Mouse (Mus musculus): ENCODE results near the gene Clip3. TPM values are rescaled to one million over a fixed set of nuclear protein-coding genes. Genes with fewer than 3 reads are reported as not detected.

Clip3 gene
- polyA plus RNA-seq, 1 experiment = 0.24 TPM

GRCm38 (mm10) chr7:30332622-30333259, 41.2 kb downstream of the Clip3 start:
- TF ChIP-seq GATA1 (IDR thresholded peaks at IDR 0.05; ENCODE audit: low read length) = no peak

GRCm38 (mm10) chr7:30333436-30333835, 41.9 kb downstream of the Clip3 start:
- no peak for TF ChIP-seq GATA1 (IDR thresholded peaks at IDR 0.05; ENCODE audit: low read length)

DNA sequence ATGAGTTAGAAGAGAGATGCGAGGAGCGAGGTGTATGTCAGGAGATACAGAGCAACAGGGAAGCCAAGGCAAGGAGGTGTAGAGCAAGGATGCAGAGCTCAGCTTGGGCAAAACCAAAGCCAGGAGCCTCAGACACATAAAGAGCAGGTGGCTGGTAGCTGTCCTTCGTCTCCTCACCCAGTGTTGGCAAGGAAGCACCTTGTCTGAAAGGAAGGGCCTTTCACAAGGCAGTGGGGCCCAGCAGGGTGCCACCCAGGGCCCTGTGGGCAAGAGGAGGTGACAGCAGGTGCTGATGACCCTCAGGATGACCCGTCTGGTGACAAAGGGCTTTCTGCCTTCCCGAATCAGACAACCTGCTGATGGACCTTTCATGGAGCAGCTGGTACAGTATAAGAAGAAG, 43.0 kb downstream of the Clip3 start:
- TF ChIP-seq GATA1 (IDR thresholded peaks at IDR 0.05; ENCODE audit: low read length) = no peak

DNA sequence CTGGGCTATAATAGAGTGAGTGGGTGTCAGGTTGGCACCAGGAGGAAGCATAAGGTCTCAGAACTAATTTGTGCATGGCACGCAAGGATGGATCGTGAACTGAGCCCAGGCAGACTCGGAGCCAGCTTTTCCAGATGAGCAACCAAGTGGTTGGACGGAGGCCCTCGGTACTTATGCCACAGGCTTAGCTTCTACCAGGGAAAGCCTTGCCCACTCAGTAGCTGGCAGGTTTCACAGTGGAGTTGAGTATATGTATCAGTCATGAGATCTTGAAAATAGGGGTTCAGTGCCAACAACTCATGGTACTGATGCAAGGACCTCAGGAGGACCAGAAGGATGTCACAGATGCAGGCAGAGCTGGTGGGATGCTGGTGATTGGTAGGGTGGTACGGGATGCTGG, 44.2 kb downstream of the Clip3 start:
- TF ChIP-seq GATA1 (IDR thresholded peaks at IDR 0.05; ENCODE audit: low read length) = no peak

GRCm38 (mm10) chr7:30336384-30336783, 44.9 kb downstream of the Clip3 start:
- TF ChIP-seq GATA1 (IDR thresholded peaks at IDR 0.05; ENCODE audit: low read length) = no peak

DNA sequence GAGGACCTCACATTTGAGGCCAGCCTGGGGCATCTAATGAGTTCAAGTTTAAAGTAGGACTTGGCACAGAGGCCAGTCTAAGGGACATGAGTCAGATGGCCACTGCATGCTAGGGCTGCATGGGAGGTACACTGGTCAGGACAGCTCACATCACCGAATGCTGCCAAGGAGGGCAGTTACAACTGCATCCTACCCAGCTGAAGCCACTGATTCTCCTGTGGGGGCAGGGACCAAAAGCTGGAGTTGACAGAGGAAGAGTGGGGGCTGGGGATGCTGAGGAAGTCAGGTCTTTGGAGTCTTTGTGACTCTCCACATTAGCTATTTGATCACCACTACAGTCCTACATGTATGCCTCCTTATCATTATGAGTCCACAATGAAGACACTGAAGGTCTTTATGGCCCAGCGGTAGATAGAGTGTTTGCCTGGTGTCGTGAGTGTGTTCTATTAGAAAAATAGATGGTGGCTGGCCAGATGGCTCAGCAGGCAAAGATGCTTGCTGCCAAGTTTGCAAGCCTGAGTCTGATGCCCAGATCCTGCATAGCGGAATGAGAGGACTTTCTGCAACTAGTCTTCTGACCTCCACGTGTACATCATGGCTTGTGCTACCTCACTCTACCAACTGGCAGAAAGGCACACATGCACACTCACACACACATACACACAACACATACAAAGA, 48.0 kb downstream of the Clip3 start:
- no peak for TF ChIP-seq GATA1 (IDR thresholded peaks at IDR 0.05; ENCODE audit: low read length)

DNA sequence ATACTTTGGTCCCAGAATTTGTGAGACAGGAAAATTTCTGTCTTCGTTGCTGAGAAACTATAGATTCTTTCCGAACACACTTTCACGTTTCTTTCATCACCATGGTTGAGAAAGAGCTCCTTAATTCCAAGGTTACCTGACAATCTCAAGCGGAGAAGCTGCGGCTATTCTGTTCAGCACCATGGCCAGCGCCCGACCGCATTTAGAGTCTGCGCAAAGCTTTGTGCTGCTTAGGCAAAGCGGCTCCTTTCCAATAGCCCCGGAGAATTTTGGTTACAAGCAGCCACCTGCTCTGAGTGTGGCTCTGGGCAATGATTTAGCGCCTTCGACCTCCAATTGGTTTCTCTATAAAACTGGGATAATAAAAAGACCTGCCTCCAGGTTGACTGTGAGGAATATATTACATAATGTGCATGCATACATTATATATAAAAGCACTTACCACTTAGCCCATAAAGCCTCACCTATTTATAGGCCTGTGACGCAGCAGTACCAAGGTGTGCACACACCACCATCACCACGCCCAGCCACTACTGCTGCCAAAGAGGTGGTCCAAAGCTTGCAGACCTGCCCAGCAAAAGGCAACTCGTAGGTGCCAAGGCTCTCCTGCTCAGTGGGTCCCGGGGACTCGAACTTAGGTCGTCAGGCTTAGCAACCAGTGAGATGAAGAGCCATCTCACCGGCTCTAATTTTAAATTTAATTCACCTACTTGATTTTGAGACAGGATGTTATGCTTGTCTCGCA, 55.3 kb downstream of the Clip3 start:
- no peak for TF ChIP-seq GATA1 (IDR thresholded peaks at IDR 0.05; ENCODE audit: low read length)

DNA sequence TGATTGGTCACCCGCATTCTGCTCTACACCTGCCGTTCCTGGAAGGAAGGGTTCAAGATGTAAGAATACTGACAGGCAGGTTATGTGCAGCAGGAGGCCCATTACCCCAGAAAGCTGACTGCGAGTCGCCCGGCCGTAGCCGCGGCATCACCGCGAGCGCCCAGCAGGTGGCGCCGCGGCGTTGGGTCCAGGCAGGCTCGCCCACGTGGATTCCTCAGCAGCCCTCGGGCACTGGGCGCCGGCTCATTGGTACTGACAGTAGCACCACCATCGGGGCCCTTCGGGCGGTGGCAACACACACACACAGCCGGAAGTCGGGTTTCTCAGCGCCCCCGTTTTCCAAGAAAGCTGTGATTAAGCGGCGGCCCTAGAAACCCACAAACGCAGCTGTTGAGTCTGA, 56.3 kb downstream of the Clip3 start:
- TF ChIP-seq GATA1 (IDR thresholded peaks at IDR 0.05; ENCODE audit: low read length) = no peak

- no peak for TF ChIP-seq GATA1 (IDR thresholded peaks at IDR 0.05; ENCODE audit: low read length)
Observed at GRCm38 (mm10) chr7:30353279-30353822, 61.8 kb downstream of the Clip3 start.

GRCm38 (mm10) chr7:30354059-30354458, 62.5 kb downstream of the Clip3 start:
- TF ChIP-seq GATA1 (IDR thresholded peaks at IDR 0.05; ENCODE audit: low read length) = no peak

Other genes with a start within 250 kb of the Clip3 start
- gene Zfp14, start 240.3 kb upstream of the Clip3 start, polyA plus RNA-seq (2012) = not detected in 2 replicates
- 0.17 and 0.26 TPM in 2 replicates for gene Zfp82, start 218.8 kb upstream of the Clip3 start, polyA plus RNA-seq (2012)
- not detected in 2 replicates for gene Gm26920, start 201.3 kb upstream of the Clip3 start, polyA plus RNA-seq (2012)
- gene Zfp566, start 201.2 kb upstream of the Clip3 start, polyA plus RNA-seq (2012) = 2.5 and 3.4 TPM in 2 replicates
- 0.19 and 0.64 TPM in 2 replicates for gene Zfp260, start 197.0 kb upstream of the Clip3 start, polyA plus RNA-seq (2012)
- 4.1 and 5.5 TPM in 2 replicates for gene Zfp382, start 169.8 kb upstream of the Clip3 start, polyA plus RNA-seq (2012)
- 8.2 and 19.8 TPM in 2 replicates for gene Zfp146, start 122.0 kb upstream of the Clip3 start, polyA plus RNA-seq (2012)
- 8.3 and 9.2 TPM in 2 replicates for gene Cox7a1, start 107.6 kb upstream of the Clip3 start, polyA plus RNA-seq (2012)
- gene Capns1, start 92.9 kb upstream of the Clip3 start, polyA plus RNA-seq (2012) = 142 and 154 TPM in 2 replicates
- 126 and 136 TPM in 2 replicates for gene Polr2i, start 59.8 kb upstream of the Clip3 start, polyA plus RNA-seq (2012)
- gene Tbcb, start 59.5 kb upstream of the Clip3 start, polyA plus RNA-seq (2012) = 68.1 and 70.9 TPM in 2 replicates
- gene Ovol3, start 56.0 kb upstream of the Clip3 start, polyA plus RNA-seq (2012) = 0.15 TPM in 1 of 2 replicates, not detected in the other
- 0.12 and 0.26 TPM in 2 replicates for gene Thap8, start 11.6 kb upstream of the Clip3 start, polyA plus RNA-seq (2012)
- 40.6 and 75.2 TPM in 2 replicates for gene Wdr62, start 11.3 kb upstream of the Clip3 start, polyA plus RNA-seq (2012)
- 59.9 and 74.5 TPM in 2 replicates for gene Alkbh6, start 17.0 kb downstream of the Clip3 start, polyA plus RNA-seq (2012)
- gene Syne4, start 23.1 kb downstream of the Clip3 start, polyA plus RNA-seq (2012) = 7.1 and 8.8 TPM in 2 replicates
- gene E130208F15Rik, start 30.0 kb downstream of the Clip3 start, polyA plus RNA-seq (2012) = 0.39 and 0.44 TPM in 2 replicates
- 23.4 and 30.5 TPM in 2 replicates for gene Sdhaf1, start 32.2 kb downstream of the Clip3 start, polyA plus RNA-seq (2012)
- not detected in 2 replicates for gene Lrfn3, start 71.0 kb downstream of the Clip3 start, polyA plus RNA-seq (2012)
- 0.25 TPM in 1 of 2 replicates, not detected in the other for gene Tyrobp, start 122.0 kb downstream of the Clip3 start, polyA plus RNA-seq (2012)
- gene Hcst, start 128.1 kb downstream of the Clip3 start, polyA plus RNA-seq (2012) = not detected in 2 replicates
- gene Nfkbid, start 130.0 kb downstream of the Clip3 start, polyA plus RNA-seq (2012) = 0.12 and 0.16 TPM in 2 replicates
- gene Aplp1, start 153.8 kb downstream of the Clip3 start, polyA plus RNA-seq (2012) = not detected in 2 replicates
- not detected in 2 replicates for gene Kirrel2, start 166.0 kb downstream of the Clip3 start, polyA plus RNA-seq (2012)
- not detected in 2 replicates for gene Nphs1, start 166.6 kb downstream of the Clip3 start, polyA plus RNA-seq (2012)
- not detected in 2 replicates for gene Prodh2, start 201.9 kb downstream of the Clip3 start, polyA plus RNA-seq (2012)
- gene Arhgap33, start 243.3 kb downstream of the Clip3 start, polyA plus RNA-seq (2012) = 70.2 and 78.5 TPM in 2 replicates